Mouse (Mus musculus) ES-Bruce4 (cell line): Measurements from ENCODE around the gene Krt10.

ENCODE experiments used
- CTCF ChIP-seq: IDR thresholded peaks from one replicate; pipeline ENCODE4 v1.8.1; 2011; ENCODE audit warnings: low read depth, low read length
- EP300 ChIP-seq: IDR thresholded peaks from 2 replicates; pipeline ENCODE4 v1.6.1; 2011; ENCODE audit warnings: low read depth, low read length; ENCODE audit not compliant: insufficient read depth
- POLR2A ChIP-seq: IDR thresholded peaks from one replicate; pipeline ENCODE4 v1.8.1; 2011; ENCODE audit warnings: low read length; ENCODE audit not compliant: insufficient read depth

- TF ChIP-seq CTCF (no peak), POLR2A (no peak), EP300 (no peak)
Measured at GRCm38 (mm10) chr11:99388661-99389060, 503 bp downstream of the Krt10 start.
